Mouse (Mus musculus): ENCODE measurements around the gene Naga.

DNA sequence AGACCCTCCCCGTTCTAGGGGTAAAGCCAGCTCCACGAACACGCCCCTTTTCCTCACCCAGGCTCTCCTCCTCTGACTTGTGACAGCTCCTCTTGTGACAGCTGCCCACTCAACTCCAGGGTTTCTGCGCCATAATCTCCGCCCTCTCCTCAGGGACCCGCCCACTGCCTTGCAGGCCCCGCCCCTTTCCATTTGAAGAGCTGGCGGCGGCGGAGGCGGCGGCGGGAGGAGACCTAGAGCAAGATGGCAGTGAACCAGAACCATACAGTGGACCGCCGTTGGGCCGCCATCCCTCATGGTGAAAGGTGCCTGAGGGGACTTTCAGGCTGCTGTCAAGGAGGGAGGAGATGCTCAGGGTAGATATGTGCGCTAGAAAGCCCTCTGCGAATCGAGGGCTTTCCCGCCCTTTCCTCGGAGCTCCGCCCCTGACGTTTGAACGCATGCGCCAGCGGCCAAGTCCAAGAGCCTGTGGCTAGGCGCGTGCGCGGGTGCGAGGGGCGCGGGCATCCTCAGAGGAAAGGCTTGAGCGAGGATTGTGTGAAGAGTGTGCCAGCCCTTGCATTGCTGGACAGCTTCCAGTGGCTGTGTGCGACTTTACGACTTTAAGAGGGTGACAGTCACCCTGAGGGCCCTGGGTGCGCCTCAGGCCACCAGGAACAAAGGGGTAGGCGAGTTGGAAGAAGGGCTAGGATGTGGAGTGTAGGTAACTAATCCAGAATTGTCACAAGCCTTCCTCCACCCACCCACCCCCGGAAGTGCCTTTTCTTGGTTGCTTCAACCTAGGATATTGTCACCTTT is 39.8 kb downstream of the Naga start, which contains the start of gene Wbp2nl:
- no peak for TF ChIP-seq POLR2A (IDR thresholded peaks at IDR 0.05; ENCODE audit: insufficient read depth, low read depth, low read length)
- TF ChIP-seq CTCF (IDR thresholded peaks at IDR 0.05; ENCODE audit: insufficient read depth, low read depth, low read length): no peak

Measured in olfactory bulb, adult 2 months (tissue).